Mouse (Mus musculus) layer of hippocampus, adult 2 months (tissue): Measurements from ENCODE around the gene Thsd4. TPM values are rescaled to one million over a fixed set of nuclear protein-coding genes. Genes with fewer than 3 reads are reported as not detected.

Experiments used
- DNase-seq, 2 experiments: peaks; one replicate each; pipeline ENCODE4 v3.0.0; 2022; ENCODE audit warnings: low spot score in 2 of 2
- H3K27ac ChIP-seq: fragments of 200-600 bp; 2 replicates; pipeline ENCODE4 v1.8.1; 2022
- H3K4me3 ChIP-seq: fragments of 200-600 bp; 2 replicates; pipeline ENCODE4 v1.8.1; 2022; ENCODE audit warnings: mild to moderate bottlenecking
- CTCF ChIP-seq: fragments of 200-600 bp; conservative IDR thresholded peaks from 2 replicates; pipeline ENCODE4 v1.8.1; 2022; ENCODE audit warnings: antibody characterized with exemption, mild to moderate bottlenecking, moderate library complexity
- total RNA-seq, 2 experiments: library from RNA; stranded (reverse); gene quantifications; 2 replicates each; pipeline ENCODE4 v1.2.3; 2021

Gene Thsd4
- total RNA-seq, 2 experiments from 2014 or later: 18.9 to 20.9 TPM

GRCm38 (mm10) chr9:60430017-60430416, 91.8 kb downstream of the Thsd4 start:
- TF ChIP-seq CTCF: no peak
- Histone ChIP-seq H3K27ac (no peak overlapping the region), H3K4me3 (no peak overlapping the region)
- DNase-seq: peak in 1 of 2 experiments; percentile 7

GRCm38 (mm10) chr9:60414076-60414755, 107.6 kb downstream of the Thsd4 start:
- Histone ChIP-seq H3K27ac (no peak overlapping the region), H3K4me3 (no peak overlapping the region)
- no peak for TF ChIP-seq CTCF
- no peak for DNase-seq

- no peak for TF ChIP-seq CTCF
- DNase-seq: no peak
- H3K4me3 ChIP-seq: no peak overlapping the region
- H3K27ac ChIP-seq: no peak overlapping the region
Measured at GRCm38 (mm10) chr9:60410872-60411635, 110.8 kb downstream of the Thsd4 start.

GRCm38 (mm10) chr9:60407374-60407773, 114.5 kb downstream of the Thsd4 start:
- no peak overlapping the region for H3K27ac ChIP-seq
- no peak for DNase-seq
- no peak overlapping the region for H3K4me3 ChIP-seq
- TF ChIP-seq CTCF: no peak

- H3K4me3 ChIP-seq: no peak overlapping the region
- no peak for DNase-seq
- no peak overlapping the region for H3K27ac ChIP-seq
- TF ChIP-seq CTCF: no peak
Measured at GRCm38 (mm10) chr9:60405777-60406176, 116.1 kb downstream of the Thsd4 start.

GRCm38 (mm10) chr9:60402681-60403080, 119.2 kb downstream of the Thsd4 start:
- DNase-seq: no peak
- no peak overlapping the region for H3K4me3 ChIP-seq
- H3K27ac ChIP-seq: no peak overlapping the region
- TF ChIP-seq CTCF: no peak

- Histone ChIP-seq H3K27ac (no peak overlapping the region), H3K4me3 (no peak overlapping the region)
- no peak for DNase-seq
- TF ChIP-seq CTCF: no peak
Measured at GRCm38 (mm10) chr9:60400001-60400400, 121.8 kb downstream of the Thsd4 start.

- TF ChIP-seq CTCF: no peak
- DNase-seq: no peak
- Histone ChIP-seq H3K4me3 (no peak overlapping the region), H3K27ac (no peak overlapping the region)
Measured at GRCm38 (mm10) chr9:60398073-60398472, 123.8 kb downstream of the Thsd4 start.

GRCm38 (mm10) chr9:60396096-60396495, 125.8 kb downstream of the Thsd4 start:
- no peak for DNase-seq
- H3K4me3 ChIP-seq: no peak overlapping the region
- H3K27ac ChIP-seq: no peak overlapping the region
- TF ChIP-seq CTCF: no peak

- no peak overlapping the region for H3K4me3 ChIP-seq
- no peak for TF ChIP-seq CTCF
- no peak overlapping the region for H3K27ac ChIP-seq
- DNase-seq: no peak
Measured at GRCm38 (mm10) chr9:60392916-60393315, 128.9 kb downstream of the Thsd4 start.

- no peak overlapping the region for H3K4me3 ChIP-seq
- TF ChIP-seq CTCF: no peak
- H3K27ac ChIP-seq: no peak overlapping the region
- no peak for DNase-seq
Measured at GRCm38 (mm10) chr9:60384751-60385150, 137.1 kb downstream of the Thsd4 start.

- Histone ChIP-seq H3K4me3 (no peak overlapping the region), H3K27ac (no peak overlapping the region)
- no peak for DNase-seq
- TF ChIP-seq CTCF: no peak
Measured at GRCm38 (mm10) chr9:60382941-60383340, 138.9 kb downstream of the Thsd4 start.

GRCm38 (mm10) chr9:60382526-60382925, 139.3 kb downstream of the Thsd4 start:
- Histone ChIP-seq H3K27ac (no peak overlapping the region), H3K4me3 (no peak overlapping the region)
- TF ChIP-seq CTCF: no peak
- no peak for DNase-seq

GRCm38 (mm10) chr9:60381010-60381409, 140.8 kb downstream of the Thsd4 start:
- TF ChIP-seq CTCF: no peak
- no peak overlapping the region for H3K27ac ChIP-seq
- no peak overlapping the region for H3K4me3 ChIP-seq
- no peak for DNase-seq
